Mouse (Mus musculus): ENCODE results near the gene Metap1. TPM values are rescaled to one million over a fixed set of nuclear protein-coding genes. Genes with fewer than 3 reads are reported as not detected.

Metap1 gene
- polyA plus RNA-seq, 1 experiment from 2014 or later, result 45.7 TPM

GRCm38 (mm10) chr3:138410211-138410610 is 79.1 kb downstream of the Metap1 start:
- Histone ChIP-seq H3K4me2 (ENCODE audit: low read length) (no peak overlapping the region), H3K36me3 (ENCODE audit: control insufficient read depth, insufficient read depth, low read length) (no peaks in the 10 kb centered on the region), H3K4me1 (ENCODE audit: control insufficient read depth, insufficient read depth, low read depth, low read length) (no peaks in the 10 kb centered on the region), H3K9me3 (ENCODE audit: control insufficient read depth, low read length) (no peaks in the 10 kb centered on the region), H3K27ac (ENCODE audit: low read depth, low read length) (no peak overlapping the region), H3K27me3 (replicated peaks; ENCODE audit: control insufficient read depth, insufficient read depth, low read length) (no peaks in the 10 kb centered on the region), H3K9ac (ENCODE audit: low read depth, low read length) (no peak overlapping the region), H3K4me3 (ENCODE audit: low read length) (no peak overlapping the region)
- 77% methylated on average over 3 of the region's 3 CpGs for WGBS
- ATAC-seq, result no peak

GRCm38 (mm10) chr3:138409585-138409984 is 79.7 kb downstream of the Metap1 start:
- H3K4me3 ChIP-seq (ENCODE audit: low read length), result no peak overlapping the region
- ATAC-seq, result no peak
- no peaks in the 10 kb centered on the region for H3K36me3 ChIP-seq (ENCODE audit: control insufficient read depth, insufficient read depth, low read length)
- H3K9ac ChIP-seq (ENCODE audit: low read depth, low read length), result no peak overlapping the region
- H3K4me2 ChIP-seq (ENCODE audit: low read length), result no peak overlapping the region
- no peak overlapping the region for H3K27ac ChIP-seq (ENCODE audit: low read depth, low read length)
- H3K27me3 ChIP-seq (replicated peaks; ENCODE audit: control insufficient read depth, insufficient read depth, low read length), result no peaks in the 10 kb centered on the region
- no peaks in the 10 kb centered on the region for H3K4me1 ChIP-seq (ENCODE audit: control insufficient read depth, insufficient read depth, low read depth, low read length)
- 86% methylated on average over 1 of the region's 1 CpGs for WGBS
- H3K9me3 ChIP-seq (ENCODE audit: control insufficient read depth, low read length), result no peaks in the 10 kb centered on the region

MicroRNA genes within 50 kb of the gene (microRNA counts, 519-probe panel; counts per million panel counts)
- 1,913 counts per million, percentile 24 among the panel's probes with 10 or more counts for microRNA mmu-miR-1956

Small RNAs within 50 kb of the gene (microRNA-seq; reads per million reads assigned to microRNA genes)
- gene Mir1956, result not detected

Other genes with a start within 250 kb of the Metap1 start
- gene Adh1, start 228.5 kb downstream of the Metap1 start, polyA plus RNA-seq (2015; fragmentation: Nextera tagmentation; extraction: Ambion mirVana), result 1.4 and 1.7 TPM in 2 replicates
- not detected in 2 replicates for gene Adh6a, start 176.2 kb downstream of the Metap1 start, polyA plus RNA-seq (2015; fragmentation: Nextera tagmentation; extraction: Ambion mirVana)
- gene Adh6b, start 147.7 kb downstream of the Metap1 start, polyA plus RNA-seq (2015; fragmentation: Nextera tagmentation; extraction: Ambion mirVana), result 0.17 TPM in 1 of 2 replicates, not detected in the other
- gene Adh4, start 74.0 kb downstream of the Metap1 start, polyA plus RNA-seq (2015; fragmentation: Nextera tagmentation; extraction: Ambion mirVana), result not detected in 2 replicates
- gene Adh5, start 46.4 kb downstream of the Metap1 start, polyA plus RNA-seq (2015; fragmentation: Nextera tagmentation; extraction: Ambion mirVana), result 190 and 191 TPM in 2 replicates
- gene Eif4e, start 36.7 kb upstream of the Metap1 start, polyA plus RNA-seq (2015; fragmentation: Nextera tagmentation; extraction: Ambion mirVana), result 315 and 352 TPM in 2 replicates

Measured in hindbrain, embryonic 16.5 days (tissue).